Mouse (Mus musculus): Measurements from ENCODE around the gene Rreb1. TPM values are rescaled to one million over a fixed set of nuclear protein-coding genes. Genes with fewer than 3 reads are reported as not detected.

Gene Rreb1
- polyA plus RNA-seq, 1 experiment = 23.3 TPM

DNA sequence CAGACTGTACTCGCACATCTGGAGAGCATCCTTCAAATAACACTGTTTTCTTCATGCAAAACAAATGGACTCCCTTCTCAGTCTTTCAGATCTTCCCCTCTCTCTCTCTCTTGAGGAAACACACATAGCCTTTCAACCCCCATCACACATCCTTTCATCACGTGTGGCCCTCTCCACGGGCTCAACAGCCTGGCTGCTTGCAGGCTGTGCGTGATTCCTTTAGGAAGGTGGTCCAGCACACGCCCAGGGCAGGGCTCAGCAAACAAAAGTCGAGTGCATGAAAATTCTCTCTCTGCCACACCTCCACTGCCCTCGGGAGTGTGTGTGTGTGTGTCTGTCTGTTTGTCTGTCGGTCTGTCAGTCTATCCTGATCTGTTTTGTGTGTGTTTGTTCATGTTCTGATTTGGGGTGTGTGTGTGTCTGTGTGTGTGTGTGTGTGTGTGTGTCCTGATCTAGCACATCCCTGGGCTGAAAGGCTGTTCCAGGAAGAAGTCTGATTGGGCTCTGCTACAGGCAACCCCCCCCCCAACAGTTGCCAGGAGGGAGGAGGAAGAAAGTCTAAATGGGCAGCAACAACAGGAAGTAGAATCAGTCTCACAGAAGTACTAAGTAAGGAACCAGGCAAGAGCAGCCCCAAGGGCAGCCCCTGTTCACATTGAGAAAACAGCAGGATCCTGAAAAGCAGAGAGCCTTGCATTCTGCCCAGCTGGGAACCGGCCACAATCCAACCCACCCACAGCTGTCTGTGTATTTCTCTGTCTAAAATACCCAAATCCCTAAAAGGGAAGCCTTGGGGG, 26.8 kb upstream of the Rreb1 start:
- Histone ChIP-seq H3K27me3 (replicated peaks) (no peaks in the 10 kb centered on the region), H3K9me3 (peaks cover 7% of the 10 kb centered on the region), H3K4me3 (replicated peaks) (no peak overlapping the region), H3K4me1 (peaks cover 45% of the 10 kb centered on the region), H3K36me3 (replicated peaks; ENCODE audit: low read length) (peaks cover 9% of the 10 kb centered on the region)
- TF ChIP-seq FLI1 (IDR thresholded peaks at IDR 0.05; ENCODE audit: low read length) = no peak
- no peak for TF ChIP-seq GATA1 (IDR thresholded peaks at IDR 0.05; ENCODE audit: borderline replicate concordance, low read length)

- H3K36me3 ChIP-seq (replicated peaks; ENCODE audit: low read length) = peaks cover 7% of the 10 kb centered on the region
- TF ChIP-seq FLI1 (IDR thresholded peaks at IDR 0.05; ENCODE audit: low read length) (no peak), GATA1 (IDR thresholded peaks at IDR 0.05; ENCODE audit: borderline replicate concordance, low read length) (no peak)
- H3K9me3 ChIP-seq = peaks cover 3% of the 10 kb centered on the region
- H3K27me3 ChIP-seq (replicated peaks) = no peaks in the 10 kb centered on the region
- H3K4me3 ChIP-seq (replicated peaks) = peak overlapping the region; percentile 71
- H3K4me1 ChIP-seq = peaks cover 76% of the 10 kb centered on the region
Measured at GRCm38 (mm10) chr13:37759341-37760012, 18.7 kb upstream of the Rreb1 start.

DNA sequence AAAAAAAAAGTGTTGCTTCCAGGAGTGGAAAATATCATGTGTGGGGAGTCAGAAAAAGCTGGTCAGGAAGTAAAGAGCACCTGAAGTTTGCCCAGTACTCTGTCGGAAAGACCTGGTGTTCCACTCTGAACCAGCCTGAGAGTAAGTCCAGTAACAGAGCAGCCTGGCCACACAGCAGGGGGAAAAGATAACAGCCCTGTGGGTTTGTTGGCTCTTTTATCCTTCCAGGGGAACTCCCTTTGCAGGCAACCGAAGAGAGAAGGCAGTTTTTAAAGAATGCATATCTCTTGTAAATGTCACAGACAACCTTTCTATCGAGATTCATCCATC, 18.2 kb upstream of the Rreb1 start:
- Histone ChIP-seq H3K9me3 (0 out of 2 replicates have a peak, but pooled peaks cover under 1% of the 10 kb centered on the region), H3K4me3 (replicated peaks) (peak overlapping the region; percentile 64), H3K4me1 (peaks cover 76% of the 10 kb centered on the region), H3K36me3 (replicated peaks; ENCODE audit: low read length) (peaks cover 6% of the 10 kb centered on the region), H3K27me3 (replicated peaks) (no peaks in the 10 kb centered on the region)
- TF ChIP-seq FLI1 (IDR thresholded peaks at IDR 0.05; ENCODE audit: low read length) (no peak), GATA1 (IDR thresholded peaks at IDR 0.05; ENCODE audit: borderline replicate concordance, low read length) (peak; percentile 58; the same call in 2 of the 3 replicates)

DNA sequence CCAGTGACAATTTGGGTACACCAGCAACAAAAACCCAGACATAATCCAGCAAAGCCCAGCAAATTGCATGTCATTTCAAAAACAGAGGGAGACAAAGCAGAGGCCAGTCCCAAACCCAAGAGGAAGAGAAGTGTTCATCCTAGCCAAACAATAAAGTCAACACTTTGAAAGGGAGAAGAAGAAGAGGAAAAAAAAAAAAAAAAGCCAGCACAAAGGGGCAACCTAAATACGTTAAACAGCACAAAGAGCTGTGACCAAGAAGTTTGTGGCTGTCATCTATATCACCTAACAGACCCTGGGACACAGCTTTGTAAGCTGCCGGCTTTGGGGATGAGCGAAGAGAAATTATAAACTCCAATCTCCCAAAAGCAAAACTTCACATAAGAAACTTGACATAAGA, 17.8 kb upstream of the Rreb1 start:
- Histone ChIP-seq H3K4me3 (replicated peaks) (peak overlapping the region; percentile 64), H3K27me3 (replicated peaks) (no peaks in the 10 kb centered on the region)

GRCm38 (mm10) chr13:37760957-37761941, 17.0 kb upstream of the Rreb1 start:
- H3K27me3 ChIP-seq (replicated peaks) = no peaks in the 10 kb centered on the region
- H3K4me3 ChIP-seq (replicated peaks) = peak overlapping the region; percentile 50
- 0 out of 2 replicates have a peak, but pooled peaks cover 7% of the 10 kb centered on the region for H3K9me3 ChIP-seq
- no peak for TF ChIP-seq FLI1 (IDR thresholded peaks at IDR 0.05; ENCODE audit: low read length)
- no peak for TF ChIP-seq GATA1 (IDR thresholded peaks at IDR 0.05; ENCODE audit: borderline replicate concordance, low read length)
- H3K4me1 ChIP-seq = peaks cover 85% of the 10 kb centered on the region
- peaks cover 10% of the 10 kb centered on the region for H3K36me3 ChIP-seq (replicated peaks; ENCODE audit: low read length)

More for the DNA sequence above, 17.8 kb upstream of the Rreb1 start:
- H3K36me3 ChIP-seq (replicated peaks; ENCODE audit: low read length) = peaks cover 9% of the 10 kb centered on the region
- H3K4me1 ChIP-seq = peaks cover 80% of the 10 kb centered on the region
- H3K9me3 ChIP-seq = 0 out of 2 replicates have a peak, but pooled peaks cover 5% of the 10 kb centered on the region
- no peak for TF ChIP-seq GATA1 (IDR thresholded peaks at IDR 0.05; ENCODE audit: borderline replicate concordance, low read length)
- TF ChIP-seq FLI1 (IDR thresholded peaks at IDR 0.05; ENCODE audit: low read length) = no peak

DNA sequence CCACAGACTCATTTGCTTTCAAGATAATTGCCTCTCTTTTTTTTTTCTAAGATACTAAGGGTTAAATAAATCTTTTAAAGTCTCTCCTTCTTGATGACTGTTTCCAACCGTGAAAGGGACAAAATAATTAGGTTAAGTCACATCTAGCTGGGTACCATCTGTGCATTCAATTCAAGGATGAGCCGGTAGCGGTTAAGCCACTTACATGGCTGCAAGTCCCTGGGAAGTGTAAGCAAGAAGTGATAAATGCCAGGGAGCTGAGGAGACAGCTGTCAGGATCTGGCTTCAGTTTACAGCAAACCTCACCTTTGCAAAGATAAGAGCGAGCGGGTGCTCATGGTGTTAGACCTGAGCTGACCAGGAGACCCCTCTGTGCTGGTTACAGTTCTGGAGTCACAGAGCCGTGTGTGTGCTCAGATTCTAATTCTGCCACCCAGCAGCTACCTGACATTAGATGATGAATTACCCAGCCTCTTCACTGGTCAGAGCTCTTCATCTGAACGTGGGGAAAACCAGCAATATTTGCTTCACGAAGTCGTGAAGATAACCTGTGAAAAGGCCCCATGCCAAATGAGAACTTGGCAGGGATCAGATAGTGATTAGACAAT, 14.3 kb upstream of the Rreb1 start:
- peaks cover 63% of the 10 kb centered on the region for H3K4me1 ChIP-seq
- H3K36me3 ChIP-seq (replicated peaks; ENCODE audit: low read length) = peaks cover 8% of the 10 kb centered on the region
- TF ChIP-seq GATA1 (IDR thresholded peaks at IDR 0.05; ENCODE audit: borderline replicate concordance, low read length) (no peak), FLI1 (IDR thresholded peaks at IDR 0.05; ENCODE audit: low read length) (no peak)
- no peaks in the 10 kb centered on the region for H3K27me3 ChIP-seq (replicated peaks)
- H3K9me3 ChIP-seq = 0 out of 2 replicates have a peak, but pooled peaks cover 10% of the 10 kb centered on the region
- no peak overlapping the region for H3K4me3 ChIP-seq (replicated peaks)

- 0 out of 2 replicates have a peak, but pooled peaks cover 10% of the 10 kb centered on the region for H3K9me3 ChIP-seq
- TF ChIP-seq GATA1 (IDR thresholded peaks at IDR 0.05; ENCODE audit: borderline replicate concordance, low read length) = no peak
- no peak for TF ChIP-seq FLI1 (IDR thresholded peaks at IDR 0.05; ENCODE audit: low read length)
- H3K4me1 ChIP-seq = peaks cover 44% of the 10 kb centered on the region
- no peak overlapping the region for H3K4me3 ChIP-seq (replicated peaks)
- H3K36me3 ChIP-seq (replicated peaks; ENCODE audit: low read length) = peaks cover 8% of the 10 kb centered on the region
- no peaks in the 10 kb centered on the region for H3K27me3 ChIP-seq (replicated peaks)
Measured at GRCm38 (mm10) chr13:37769777-37770176, 8.4 kb upstream of the Rreb1 start.

- Histone ChIP-seq H3K4me1 (peaks cover 52% of the 10 kb centered on the region), H3K4me3 (replicated peaks) (no peak overlapping the region), H3K36me3 (replicated peaks; ENCODE audit: low read length) (no peaks in the 10 kb centered on the region), H3K9me3 (no peaks in the 10 kb centered on the region), H3K27me3 (replicated peaks) (no peaks in the 10 kb centered on the region)
- TF ChIP-seq GATA1 (IDR thresholded peaks at IDR 0.05; ENCODE audit: borderline replicate concordance, low read length) (no peak), FLI1 (IDR thresholded peaks at IDR 0.05; ENCODE audit: low read length) (no peak)
Measured at GRCm38 (mm10) chr13:37773476-37773875, 4.7 kb upstream of the Rreb1 start.

DNA sequence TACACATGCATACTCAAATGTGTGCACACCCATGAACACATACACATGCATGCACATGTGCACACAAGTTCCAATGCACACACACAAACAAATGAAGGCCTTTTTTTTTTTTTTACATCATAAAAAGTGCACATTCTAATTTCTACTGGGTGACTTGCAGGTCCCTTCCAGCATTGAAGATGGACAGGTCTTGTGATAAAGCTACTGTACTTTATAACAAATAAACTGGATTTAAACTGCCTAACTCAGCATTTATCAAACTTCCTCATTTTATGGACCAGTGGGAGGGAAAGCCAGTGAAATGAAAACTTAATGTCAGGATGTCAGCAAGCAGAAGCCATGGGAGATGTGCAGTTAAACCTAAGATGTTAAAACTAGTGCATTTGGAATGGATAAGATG, 1.5 kb upstream of the Rreb1 start:
- no peak for TF ChIP-seq GATA1 (IDR thresholded peaks at IDR 0.05; ENCODE audit: borderline replicate concordance, low read length)
- TF ChIP-seq FLI1 (IDR thresholded peaks at IDR 0.05; ENCODE audit: low read length) = no peak
- peaks cover 60% of the 10 kb centered on the region for H3K4me1 ChIP-seq
- no peak overlapping the region for H3K4me3 ChIP-seq (replicated peaks)
- no peaks in the 10 kb centered on the region for H3K9me3 ChIP-seq
- H3K36me3 ChIP-seq (replicated peaks; ENCODE audit: low read length) = peaks cover 5% of the 10 kb centered on the region
- H3K27me3 ChIP-seq (replicated peaks) = no peaks in the 10 kb centered on the region

Data from megakaryocyte, embryonic 14.5 days (primary cell).